Mouse (Mus musculus) gastrocnemius, adult 8-10 months (tissue): ENCODE data around the gene Mrtfa. TPM values are rescaled to one million over a fixed set of nuclear protein-coding genes. Genes with fewer than 3 reads are reported as not detected.
A peak's percentile ranks its signal among the peaks of the same experiment; 100 is the strongest.

ENCODE experiments used
- DNase-seq, 2 experiments: peaks; one replicate each; pipeline ENCODE4 v3.0.0; 2022; ENCODE audit warnings: low spot score in 2 of 2
- total RNA-seq, 4 experiments: library from RNA; stranded (reverse); gene quantifications; 2 replicates each; pipeline ENCODE4 v1.2.4; 2022

Gene Mrtfa
- total RNA-seq, 4 experiments from 2014 or later, result 13.8 to 23.9 (median 17.8) TPM

- DNase-seq, result no peak
Measured at GRCm38 (mm10) chr15:81068641-81069381, 121.7 kb downstream of the Mrtfa start.

GRCm38 (mm10) chr15:81067761-81068160 is 122.8 kb downstream of the Mrtfa start:
- DNase-seq, result no peak

- peak; percentile 64 to 68 for DNase-seq
Measured at GRCm38 (mm10) chr15:81066976-81067375, 123.6 kb downstream of the Mrtfa start.

GRCm38 (mm10) chr15:81064661-81065060 is 125.9 kb downstream of the Mrtfa start:
- DNase-seq, result no peak

- DNase-seq, result no peak
Measured at GRCm38 (mm10) chr15:81064143-81064542, 126.4 kb downstream of the Mrtfa start.

GRCm38 (mm10) chr15:81062616-81063015 is 127.9 kb downstream of the Mrtfa start:
- DNase-seq, result peak; percentile 47 to 58

- DNase-seq, result peak; percentile 59 to 75
Measured at GRCm38 (mm10) chr15:81062175-81062588, 128.4 kb downstream of the Mrtfa start.

GRCm38 (mm10) chr15:81060975-81061374 is 129.6 kb downstream of the Mrtfa start:
- peak in 1 of 2 experiments; percentile 27 for DNase-seq

GRCm38 (mm10) chr15:81057736-81058135 is 132.8 kb downstream of the Mrtfa start:
- no peak for DNase-seq

- DNase-seq, result no peak
Measured at GRCm38 (mm10) chr15:81055488-81055887, 135.1 kb downstream of the Mrtfa start.

GRCm38 (mm10) chr15:81052491-81052890 is 138.1 kb downstream of the Mrtfa start:
- DNase-seq, result no peak

- no peak for DNase-seq
Measured at GRCm38 (mm10) chr15:81050488-81050887, 140.1 kb downstream of the Mrtfa start.

- no peak for DNase-seq
Measured at GRCm38 (mm10) chr15:81049401-81050053, 141.0 kb downstream of the Mrtfa start.

GRCm38 (mm10) chr15:81047497-81047896 is 143.1 kb downstream of the Mrtfa start:
- no peak for DNase-seq

GRCm38 (mm10) chr15:81046061-81046460 is 144.5 kb downstream of the Mrtfa start:
- DNase-seq, result no peak

GRCm38 (mm10) chr15:81045336-81045735 is 145.2 kb downstream of the Mrtfa start:
- DNase-seq, result no peak

GRCm38 (mm10) chr15:81044446-81044845 is 146.1 kb downstream of the Mrtfa start:
- no peak for DNase-seq

- DNase-seq, result peak; percentile 55 to 73
Measured at GRCm38 (mm10) chr15:81042276-81042931, 148.2 kb downstream of the Mrtfa start.

- no peak for DNase-seq
Measured at GRCm38 (mm10) chr15:81041767-81042166, 148.8 kb downstream of the Mrtfa start.

- no peak for DNase-seq
Measured at GRCm38 (mm10) chr15:81038419-81038818, 152.1 kb downstream of the Mrtfa start.

- no peak for DNase-seq
Measured at GRCm38 (mm10) chr15:81035417-81036162, 155.0 kb downstream of the Mrtfa start.

- DNase-seq, result no peak
Measured at GRCm38 (mm10) chr15:81034119-81034518, 156.4 kb downstream of the Mrtfa start.
